Mouse (Mus musculus): ENCODE data around the gene Lcn12.

Gene Lcn12

DNA sequence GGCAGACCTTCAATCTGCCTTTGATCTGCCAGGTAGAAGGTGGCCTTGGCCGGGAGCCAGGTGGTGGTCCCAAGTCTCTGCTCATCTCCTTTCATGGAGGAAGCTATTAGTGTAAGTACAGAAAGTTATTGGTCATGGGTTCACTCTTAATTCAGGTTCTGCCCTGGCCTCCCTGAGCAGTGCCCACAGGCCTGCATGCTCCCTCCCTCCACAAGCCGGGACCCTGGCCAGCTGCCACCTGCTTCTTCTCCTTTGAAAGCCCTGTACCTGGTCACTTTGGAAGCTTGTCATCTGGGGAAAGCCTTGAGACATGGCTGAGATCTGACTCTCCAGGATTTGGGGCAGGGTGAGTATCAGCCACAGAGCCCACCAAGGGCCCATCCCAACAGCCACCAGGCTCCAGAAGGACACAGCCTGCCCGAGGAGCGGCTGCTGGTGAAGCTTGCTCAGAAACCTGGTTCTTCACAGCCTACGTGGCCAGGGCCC, at the start of gene Lcn12:
Gene Lcn12, minus strand, starts transcription at position 436 of the 486 bp plus-strand sequence.
- DNase-seq (ENCODE audit: low spot score): no peak

DNA sequence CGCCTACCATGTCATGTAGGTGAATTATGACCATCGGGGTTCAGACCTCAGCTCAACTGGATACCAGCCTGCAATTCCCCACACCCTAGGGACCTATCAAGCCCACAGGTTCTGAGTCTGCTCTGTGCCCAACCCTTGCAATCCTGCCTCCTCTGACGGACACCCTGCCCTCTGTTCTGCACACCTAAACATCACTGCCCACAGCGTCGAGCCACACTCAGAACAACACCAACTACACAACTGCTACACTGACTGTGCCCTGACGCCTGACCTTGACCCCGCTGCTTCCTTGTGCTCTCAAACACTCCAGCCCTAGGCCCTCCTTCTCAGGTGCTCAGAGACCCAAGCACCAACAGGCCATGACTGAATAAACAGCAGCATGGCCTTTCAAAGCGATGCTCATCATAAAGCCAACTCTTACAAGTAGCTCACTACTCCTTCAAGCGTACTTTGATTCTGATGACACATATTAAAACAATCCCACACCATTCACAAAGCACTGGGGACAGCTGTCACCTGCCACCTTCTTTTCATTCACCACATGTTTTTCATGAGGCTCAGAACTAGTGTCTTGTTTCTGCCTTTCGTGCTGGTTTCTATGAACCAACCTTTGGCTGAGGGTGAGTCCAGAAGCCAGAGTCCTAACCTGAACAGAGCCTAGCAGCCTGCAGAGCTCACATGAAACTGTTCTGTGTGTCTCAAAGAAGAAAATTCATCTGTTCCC, 48.1 kb upstream of the Lcn12 start:
- no peak for DNase-seq (ENCODE audit: low spot score)

DNA sequence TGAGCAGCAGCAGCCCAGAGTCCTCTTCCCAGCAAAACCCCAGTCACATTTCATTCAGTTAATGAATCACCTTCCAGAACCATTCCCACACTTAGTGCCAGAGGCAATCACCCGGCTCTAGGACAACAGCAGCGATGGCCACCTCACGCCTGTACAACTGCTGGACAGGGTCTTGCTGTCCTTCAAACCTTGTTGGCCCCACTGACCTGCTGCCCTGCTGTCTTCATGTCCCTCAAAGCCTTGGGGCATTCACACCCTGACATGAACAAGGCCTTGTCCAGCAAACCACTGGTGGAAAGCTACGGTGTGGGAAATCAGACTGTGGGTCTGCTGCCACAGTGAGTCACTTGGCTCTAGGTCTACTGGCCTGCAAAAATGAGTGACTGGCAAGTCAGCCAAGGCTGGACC, 46.8 kb upstream of the Lcn12 start:
- DNase-seq (ENCODE audit: low spot score): no peak

DNA sequence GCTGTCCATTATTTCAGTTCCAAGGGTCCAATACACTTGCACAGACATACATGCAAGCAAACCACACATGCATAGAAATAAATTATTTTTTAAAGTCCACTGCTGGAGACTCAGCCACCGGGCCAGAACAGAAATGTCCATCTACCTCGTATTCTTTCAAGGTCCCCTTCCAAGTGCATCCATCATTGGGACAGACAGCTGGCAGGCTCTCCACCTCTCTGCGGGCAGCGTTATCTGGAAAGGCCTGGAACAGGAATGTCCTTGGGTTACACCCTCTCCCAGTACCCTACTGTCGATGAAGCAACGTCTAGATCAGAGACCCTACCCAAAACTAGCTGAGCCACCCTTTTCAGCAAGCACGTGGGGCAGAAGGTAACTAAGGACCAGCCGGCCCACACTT, 42.8 kb upstream of the Lcn12 start:
- no peak for DNase-seq (ENCODE audit: low spot score)

DNA sequence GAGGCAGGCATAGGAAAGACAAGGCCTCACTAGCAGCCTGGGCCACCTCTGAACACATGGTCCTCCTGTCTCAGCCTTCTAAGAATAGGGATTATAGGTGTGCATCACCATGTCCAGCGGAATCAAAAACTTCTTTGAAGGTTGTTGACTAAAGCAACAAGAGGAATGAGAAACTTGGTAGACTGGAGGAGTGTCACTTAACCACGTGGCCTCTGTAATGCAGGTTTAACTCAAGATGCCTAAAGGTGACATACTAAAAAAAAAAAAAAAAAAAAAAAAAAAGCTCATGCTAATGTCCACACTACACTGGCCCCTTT, 41.1 kb upstream of the Lcn12 start:
- DNase-seq (ENCODE audit: low spot score): no peak

DNA sequence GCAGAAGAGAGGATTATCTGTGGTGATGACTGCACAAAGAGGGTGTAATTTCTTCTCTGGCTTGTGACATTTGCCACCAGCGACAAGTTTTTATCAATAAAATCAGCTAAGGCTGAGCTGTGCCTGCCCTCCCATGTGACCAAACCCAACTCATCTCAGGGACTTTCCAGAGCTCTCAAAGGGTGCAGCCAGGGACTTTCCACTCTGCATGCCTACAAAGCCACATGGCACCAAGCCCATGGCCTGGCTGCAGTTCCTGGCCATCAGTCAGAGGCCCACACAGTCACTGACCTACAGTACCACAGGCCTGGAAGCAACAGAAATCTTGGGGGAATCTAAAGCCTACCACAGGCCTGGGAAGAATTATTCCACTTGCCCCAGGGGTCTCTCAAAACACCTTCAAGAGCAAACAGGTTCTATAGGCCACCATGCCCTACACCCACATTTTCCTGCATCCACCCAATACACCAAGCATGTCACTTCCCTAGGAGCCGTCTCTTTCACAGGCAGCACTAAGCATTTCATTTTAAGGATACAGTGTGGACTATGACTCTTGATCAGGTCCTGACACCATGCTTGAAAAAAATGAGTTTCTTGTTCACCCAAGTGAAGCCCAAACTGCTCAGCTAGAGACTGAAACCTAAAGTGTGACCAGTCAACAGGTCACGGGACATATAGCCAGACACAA, 40.6 kb upstream of the Lcn12 start:
- DNase-seq (ENCODE audit: low spot score): peak; percentile 84

DNA sequence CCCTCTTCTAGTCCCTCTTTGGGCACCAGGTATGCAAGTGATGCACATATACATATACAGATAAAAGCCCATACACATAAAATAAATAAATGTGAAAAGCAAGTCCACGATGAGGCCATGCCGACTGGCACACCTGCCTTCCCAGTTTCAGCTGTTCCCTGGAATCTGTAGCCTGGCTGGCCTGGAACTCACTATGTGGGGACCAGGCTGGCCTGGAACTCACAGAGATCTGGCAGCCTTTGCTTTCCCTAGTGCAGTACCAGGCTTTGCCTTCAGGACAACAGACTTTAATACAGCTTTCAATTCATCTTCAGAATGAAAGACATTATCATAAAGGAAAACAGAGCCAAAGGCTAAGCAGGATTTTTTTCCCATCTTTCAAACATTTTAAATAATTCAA, 40.0 kb upstream of the Lcn12 start:
- peak; percentile 16 for DNase-seq (ENCODE audit: low spot score)

DNA sequence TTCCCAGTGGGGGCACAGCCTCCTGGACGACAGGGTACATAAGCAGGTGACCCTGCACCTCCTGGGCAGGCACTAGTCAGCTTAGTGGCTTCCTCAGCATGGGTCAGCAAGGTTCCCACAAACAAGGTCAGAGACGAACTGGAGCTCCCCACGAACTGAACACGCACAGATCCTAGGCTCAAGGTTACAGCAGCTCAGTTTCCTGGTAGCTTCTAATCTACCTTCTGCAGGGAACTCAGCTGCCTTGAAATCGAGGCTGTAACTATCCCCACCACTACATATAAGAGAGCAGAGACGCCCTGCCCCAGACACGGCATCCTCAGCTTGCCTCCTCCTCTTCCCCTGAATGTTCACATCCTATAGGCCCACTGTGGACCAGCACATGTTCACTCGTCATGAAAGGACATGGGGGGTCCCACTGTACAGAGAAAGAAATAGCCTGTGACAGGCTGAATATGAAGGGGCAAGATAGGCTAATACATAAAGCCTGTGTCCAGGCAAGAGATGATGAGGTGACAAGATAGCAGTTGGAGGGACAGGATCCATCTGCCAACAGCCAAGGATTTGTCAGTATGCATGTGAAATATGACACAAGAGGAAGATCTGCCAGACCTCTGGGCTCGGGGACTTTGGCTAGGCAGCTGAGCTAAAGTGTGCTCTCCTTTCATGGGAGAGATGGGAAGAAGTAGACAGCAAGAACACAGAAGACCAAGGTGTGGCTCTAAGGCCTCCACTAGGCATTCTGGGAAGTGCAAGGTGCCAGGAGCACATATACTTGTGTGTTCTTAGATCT, 33.0 kb upstream of the Lcn12 start:
- DNase-seq (ENCODE audit: low spot score): no peak

DNA sequence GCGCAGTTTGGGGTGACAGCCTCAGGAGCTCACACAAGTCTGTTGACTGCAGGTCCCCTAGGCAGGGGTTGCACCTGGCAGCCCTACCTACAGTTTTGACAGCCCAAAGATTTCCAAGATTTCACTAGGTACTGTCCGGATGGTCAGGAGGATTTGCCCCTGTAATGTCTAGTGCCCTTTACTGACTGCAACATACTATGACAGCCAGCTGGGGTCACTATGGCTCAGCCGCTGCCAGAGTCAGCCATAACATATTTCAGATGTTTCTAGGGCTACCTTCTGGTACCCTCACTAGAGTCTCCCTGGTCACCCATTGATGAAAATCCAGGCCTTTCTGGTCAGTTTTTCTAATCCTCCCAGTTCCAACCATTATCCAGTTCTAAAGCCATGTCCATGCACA, 16.2 kb upstream of the Lcn12 start:
- no peak for DNase-seq (ENCODE audit: low spot score)

DNA sequence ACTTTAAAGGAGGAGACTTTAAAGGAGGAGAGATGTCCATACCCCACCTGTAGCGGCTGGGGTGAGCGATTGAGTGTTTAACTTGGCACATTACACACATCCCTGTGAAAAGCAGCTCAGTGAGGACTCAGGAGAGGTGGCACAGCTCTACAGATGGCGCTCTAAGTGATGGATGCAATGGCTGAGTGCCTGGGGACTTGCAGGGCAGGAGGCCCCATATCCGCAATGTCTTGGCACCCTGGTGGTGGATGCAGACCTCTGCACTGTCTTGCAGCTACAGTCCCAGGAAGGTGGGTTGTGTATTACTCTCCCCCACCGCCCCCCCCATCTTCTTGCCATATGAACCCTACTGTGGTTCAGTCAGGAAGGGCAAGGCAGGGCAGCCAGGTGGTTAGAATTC, 13.3 kb upstream of the Lcn12 start:
- peak; percentile 21 for DNase-seq (ENCODE audit: low spot score)

DNA sequence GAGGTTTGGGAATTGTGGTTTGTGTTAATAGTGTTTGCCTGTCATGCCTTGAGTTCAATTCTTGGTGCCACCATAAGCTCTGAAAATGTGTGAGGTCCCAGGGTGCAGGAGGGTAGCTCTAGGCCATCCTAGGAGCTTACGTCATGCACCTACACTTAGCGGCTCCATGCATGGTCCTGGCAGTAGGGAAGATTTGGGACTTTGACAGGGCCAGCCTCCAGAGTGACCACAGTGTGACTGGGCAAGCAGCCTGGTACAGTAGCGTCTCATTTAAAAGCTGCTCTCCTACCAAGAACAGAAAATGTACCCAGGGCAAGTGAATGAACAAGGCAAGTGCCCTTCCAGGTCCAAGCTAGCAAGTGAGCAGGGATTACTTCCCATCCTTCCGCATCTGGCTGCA, 12.1 kb upstream of the Lcn12 start:
- DNase-seq (ENCODE audit: low spot score): no peak

DNA sequence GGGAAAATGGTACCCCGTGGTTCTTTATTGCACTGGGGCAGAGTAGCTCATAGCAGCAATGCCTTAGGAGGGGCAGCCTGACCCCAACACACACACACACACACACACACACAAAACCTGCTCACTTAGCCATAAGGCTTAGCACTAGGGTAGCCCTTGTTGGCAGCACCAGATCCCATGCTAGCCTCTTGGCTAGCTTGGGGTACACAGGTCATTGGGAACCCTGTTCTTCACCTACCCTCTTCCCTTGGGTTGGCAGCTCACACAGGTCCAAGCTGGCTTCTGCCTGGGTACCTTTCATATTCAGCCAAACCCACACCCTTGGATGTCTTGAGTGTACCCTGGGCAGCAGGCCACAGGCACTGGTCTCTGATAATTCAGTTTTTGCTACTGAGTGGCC, 11.3 kb upstream of the Lcn12 start:
- no peak for DNase-seq (ENCODE audit: low spot score)

DNA sequence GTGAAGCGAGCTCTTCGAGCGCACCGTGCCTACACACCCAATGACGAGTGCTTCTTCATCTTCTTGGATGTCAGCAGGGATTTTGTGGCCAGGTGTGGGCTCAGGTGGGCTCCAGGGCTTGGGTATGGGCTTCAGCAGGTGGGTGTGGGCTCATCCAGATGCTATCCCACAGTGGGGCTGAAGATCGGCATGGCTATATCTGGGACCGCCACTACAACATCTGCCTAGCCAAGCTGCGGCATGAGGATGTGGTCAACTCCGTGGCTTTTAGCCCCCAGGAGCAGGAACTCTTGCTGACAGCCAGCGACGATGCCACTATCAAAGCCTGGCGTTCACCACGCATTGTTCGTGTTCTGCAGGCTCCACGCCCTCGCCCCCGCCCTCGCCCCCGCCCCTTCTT, 10.8 kb upstream of the Lcn12 start:
- no peak for DNase-seq (ENCODE audit: low spot score)

DNA sequence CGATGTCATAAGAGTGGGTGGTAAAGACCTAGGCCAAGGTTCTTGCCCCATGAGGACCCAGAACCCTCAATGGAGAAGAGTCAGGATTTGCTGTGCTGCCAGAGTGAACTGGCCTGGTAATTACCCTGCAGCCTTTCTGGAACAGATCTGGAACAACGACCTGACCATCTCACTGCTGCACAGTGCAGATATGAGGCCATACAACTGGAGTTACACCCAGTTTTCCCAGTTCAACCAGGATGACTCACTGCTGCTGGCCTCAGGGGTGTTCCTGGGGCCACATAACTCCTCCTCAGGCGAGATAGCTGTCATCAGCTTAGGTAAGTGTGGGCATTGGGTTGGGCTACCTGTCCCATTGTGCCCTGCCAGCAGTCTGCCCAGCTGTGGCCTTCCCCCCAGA, 9.0 kb upstream of the Lcn12 start:
- DNase-seq (ENCODE audit: low spot score): no peak

DNA sequence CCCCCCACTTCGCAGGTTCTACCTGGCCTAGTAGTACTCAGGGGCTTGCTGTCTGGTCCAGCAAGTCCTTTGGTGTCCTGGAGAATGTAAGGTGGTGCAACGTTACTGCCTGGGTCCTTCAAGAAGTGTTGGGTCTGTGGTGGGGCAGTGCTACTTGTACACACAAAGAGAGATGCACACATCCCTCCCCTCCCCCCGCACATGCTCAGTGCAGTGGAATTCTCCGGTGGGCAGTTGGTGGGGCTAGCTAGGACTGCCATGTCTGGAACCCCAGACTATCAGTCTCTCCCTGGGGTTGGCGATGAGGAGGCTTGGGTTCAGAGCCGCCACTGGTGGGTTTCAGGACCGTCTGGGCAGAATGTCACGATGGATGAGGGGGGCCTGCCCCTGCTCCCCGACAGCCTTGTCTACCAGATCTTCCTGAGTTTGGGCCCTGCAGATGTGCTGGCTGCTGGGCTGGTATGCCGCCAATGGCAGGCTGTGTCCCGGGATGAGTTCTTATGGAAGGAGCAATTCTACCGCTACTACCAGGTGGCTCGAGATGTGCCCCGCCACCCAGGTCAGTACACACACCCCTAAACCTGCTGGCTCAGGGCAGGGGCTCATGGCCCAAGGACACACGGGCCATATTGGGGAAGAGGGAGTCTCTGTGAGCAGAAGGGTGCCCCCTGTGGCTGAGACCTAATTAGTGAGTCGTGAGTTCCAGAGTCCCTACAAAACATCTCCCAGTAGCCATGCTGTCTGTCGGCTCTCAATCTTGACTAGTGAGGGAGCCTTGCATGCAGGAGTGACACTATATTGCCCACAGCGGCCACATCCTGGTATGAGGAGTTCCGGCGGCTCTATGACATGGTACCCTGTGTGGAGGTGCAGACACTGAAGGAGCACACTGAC, 8.1 kb upstream of the Lcn12 start, which contains the start of gene C8g:
Gene C8g, minus strand, starts transcription at position 127 of the 894 bp plus-strand sequence.
- no peak for DNase-seq (ENCODE audit: low spot score)

DNA sequence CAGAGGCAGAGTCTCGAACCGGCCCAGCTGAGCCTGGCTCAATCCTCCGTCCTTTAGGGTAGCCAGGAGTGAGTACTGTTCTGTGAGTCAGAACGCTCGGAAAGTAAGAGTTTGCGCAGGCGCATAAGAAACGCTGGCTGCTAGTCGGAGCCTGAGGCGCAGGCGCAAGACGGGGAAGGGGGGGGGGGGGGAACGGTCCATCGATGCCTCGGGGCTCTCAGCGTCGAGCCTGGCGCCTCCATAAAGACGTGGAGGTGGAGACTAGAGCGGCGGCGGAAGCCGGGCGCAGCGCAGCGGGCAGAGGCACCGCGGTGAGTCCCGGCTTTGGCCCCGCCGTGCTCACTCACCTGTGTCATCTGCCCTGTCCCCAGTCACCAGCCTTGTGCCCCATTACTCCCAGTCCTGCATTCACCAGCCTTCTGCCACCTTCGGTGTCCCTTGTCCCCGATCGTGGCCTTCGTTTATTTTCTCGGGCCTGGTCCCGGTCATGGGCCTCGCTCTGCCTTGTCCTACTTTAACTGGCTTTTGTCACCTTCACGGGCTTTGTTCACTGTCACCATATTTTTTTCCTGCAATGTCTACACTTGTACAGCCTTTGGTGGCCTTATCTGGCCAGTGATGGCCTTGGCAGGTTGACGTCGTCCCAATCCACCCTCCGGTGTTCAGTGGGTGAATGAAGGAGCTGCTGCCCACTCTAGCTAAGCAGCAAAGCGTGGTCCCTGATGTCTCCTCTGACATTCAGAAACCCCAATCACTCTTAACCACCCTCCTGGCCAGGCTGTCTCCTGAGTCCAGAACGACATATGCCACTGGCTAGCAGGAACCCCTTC, 7.1 kb upstream of the Lcn12 start, which contains the start of gene Fbxw5:
Gene Fbxw5, plus strand, starts transcription at position 175 of the 830 bp plus-strand sequence.
- peak; percentile 95 for DNase-seq (ENCODE audit: low spot score)

DNA sequence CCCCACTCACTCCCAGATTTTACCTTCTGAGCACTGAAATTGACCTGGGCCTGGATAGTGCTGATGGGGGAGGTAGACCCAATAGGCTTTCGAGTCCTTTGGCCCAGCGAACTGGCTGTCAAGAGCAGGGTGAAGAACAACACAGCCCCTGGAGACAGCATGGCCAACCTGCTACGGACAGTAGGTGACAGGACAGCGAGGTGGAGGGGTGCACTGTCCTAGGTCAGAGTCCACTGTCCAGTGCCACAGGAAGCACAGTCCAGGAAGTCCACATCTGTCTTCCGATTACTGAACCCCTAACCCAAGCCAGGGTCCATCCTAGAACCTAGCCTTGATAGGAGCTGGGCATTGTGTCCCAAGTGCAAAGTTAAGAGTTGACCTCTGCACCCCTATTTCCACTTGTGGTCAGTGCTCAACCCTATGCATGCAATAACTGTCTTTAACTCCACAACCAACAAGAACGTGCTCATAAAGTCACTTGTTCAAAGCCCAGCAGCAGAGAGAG, 6.4 kb upstream of the Lcn12 start:
- no peak for DNase-seq (ENCODE audit: low spot score)

DNA sequence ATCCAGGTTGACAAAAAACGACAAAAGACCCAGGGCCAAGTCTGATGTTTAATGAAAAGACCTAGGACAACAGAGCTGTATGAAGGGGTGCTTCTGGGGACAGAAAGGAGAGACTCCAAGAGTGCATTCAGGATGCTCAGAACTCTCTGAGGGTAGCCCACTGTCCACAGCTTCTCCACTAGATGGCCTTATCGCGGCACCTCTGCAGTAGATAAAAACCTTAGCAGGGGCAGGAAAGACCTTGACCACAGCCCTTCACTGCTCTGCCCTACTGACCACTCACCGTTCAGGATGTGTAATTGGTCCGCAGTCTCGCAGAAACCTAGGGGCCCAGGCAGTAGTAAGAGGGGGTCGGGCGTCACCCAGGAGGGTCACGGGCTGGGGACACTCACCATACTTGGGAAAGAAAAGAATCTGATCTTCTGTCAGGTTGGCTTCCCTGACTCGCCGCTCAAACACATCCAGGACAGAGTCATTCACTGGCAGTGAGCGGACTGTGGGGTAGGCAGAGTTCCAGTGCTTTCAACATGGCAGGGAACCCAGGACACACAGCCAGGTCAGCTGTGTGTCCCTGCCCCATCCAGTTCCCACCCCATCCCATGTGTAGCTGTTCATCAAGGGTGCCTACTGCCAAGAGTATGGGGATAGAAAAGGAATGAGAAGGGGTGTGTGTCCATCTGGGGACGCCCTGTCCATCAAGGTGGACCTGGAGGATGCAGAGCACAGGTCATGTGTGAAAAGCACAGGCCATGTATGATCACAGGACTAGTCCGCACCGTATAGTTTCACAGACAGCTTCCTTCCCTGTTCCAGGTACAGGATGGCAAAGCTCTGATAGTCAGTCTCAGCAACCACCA, 5.1 kb upstream of the Lcn12 start:
- no peak for DNase-seq (ENCODE audit: low spot score)

DNA sequence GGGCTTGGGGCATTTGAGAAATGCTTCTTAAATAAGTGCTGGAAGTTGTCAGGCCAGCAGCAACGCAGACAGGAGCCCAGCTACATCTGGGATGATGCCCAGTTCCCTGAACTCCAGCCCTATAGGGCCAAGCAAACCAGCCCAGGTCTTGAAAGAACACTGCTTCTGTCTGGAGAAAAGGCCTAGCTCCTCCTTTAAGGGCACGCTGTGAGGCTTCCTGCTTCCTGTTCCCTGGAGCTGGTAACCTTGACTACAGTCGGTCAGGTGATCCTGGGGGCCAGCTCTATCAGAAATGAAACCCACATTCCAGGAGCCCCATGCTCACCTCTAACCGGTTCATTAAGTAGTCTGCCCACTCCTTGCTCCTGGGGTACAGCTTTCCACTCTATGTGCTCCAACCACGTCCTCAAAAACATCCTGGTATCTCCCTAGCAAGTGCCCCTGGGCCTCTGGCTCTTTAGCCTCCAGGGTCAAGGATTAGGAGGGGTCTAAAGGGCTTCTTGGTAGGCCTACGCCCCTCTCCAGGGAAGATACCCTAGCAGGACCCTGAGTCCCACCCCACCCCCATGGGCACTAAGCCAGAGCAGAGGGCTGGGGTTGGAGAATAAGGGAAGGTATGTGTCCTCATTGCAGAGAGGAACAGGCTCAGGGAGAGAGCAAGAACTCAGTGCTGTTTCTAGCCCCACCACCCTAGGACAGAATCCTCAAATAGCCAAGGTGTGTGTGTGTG, 4.3 kb upstream of the Lcn12 start:
- DNase-seq (ENCODE audit: low spot score): peak; percentile 32

Measured in MN1 (cell line).